Mouse (Mus musculus): ENCODE measurements around the gene Gpr3.

Gpr3 gene

GRCm38 (mm10) chr4:133170616-133171015 lies 41.7 kb downstream of the Gpr3 start:
- no peak for DNase-seq (ENCODE audit: low spot score in 2 of 2)

GRCm38 (mm10) chr4:133170056-133170524 lies 42.2 kb downstream of the Gpr3 start:
- DNase-seq (ENCODE audit: low spot score in 2 of 2) = no peak

GRCm38 (mm10) chr4:133169237-133170055 lies 42.9 kb downstream of the Gpr3 start:
- DNase-seq (ENCODE audit: low spot score in 2 of 2) = no peak

GRCm38 (mm10) chr4:133166773-133167172 lies 45.6 kb downstream of the Gpr3 start:
- DNase-seq (ENCODE audit: low spot score in 2 of 2) = no peak

- no peak for DNase-seq (ENCODE audit: low spot score in 2 of 2)
These were observed 50.1 kb downstream of the Gpr3 start for GRCm38 (mm10) chr4:133162196-133162595.

- DNase-seq (ENCODE audit: low spot score in 2 of 2) = no peak
These were observed 51.5 kb downstream of the Gpr3 start for GRCm38 (mm10) chr4:133160821-133161220.

- DNase-seq (ENCODE audit: low spot score in 2 of 2) = no peak
These were observed 52.1 kb downstream of the Gpr3 start for GRCm38 (mm10) chr4:133160211-133160610.

- no peak for DNase-seq (ENCODE audit: low spot score in 2 of 2)
These were observed 52.7 kb downstream of the Gpr3 start for GRCm38 (mm10) chr4:133159646-133160045.
